Mouse (Mus musculus) embryonic facial prominence, embryonic 14.5 days (tissue): ENCODE measurements around the gene Cc2d1b. TPM values are rescaled to one million over a fixed set of nuclear protein-coding genes. Genes with fewer than 3 reads are reported as not detected.

Source experiments
- ATAC-seq: fragments of 200-750 bp; cut with Nextera tagmentation; 2 replicates; pipeline ENCODE4 v1.8.0; 2017; ENCODE audit warnings: low read depth, moderate number of reproducible peaks, moderate TSS enrichment
- DNase-seq: peaks from one replicate; pipeline ENCODE4 v3.0.0-alpha.2; 2015; ENCODE audit warnings: low spot score
- H3K27ac ChIP-seq: fragments of 300-500 bp; sonication (generic); replicated peaks from 2 replicates; pipeline ENCODE4 v1.5.1; 2014; ENCODE audit warnings: low read depth, mild to moderate bottlenecking, low read length, moderate library complexity
- H3K27me3 ChIP-seq: fragments of 300-500 bp; sonication (generic); replicated peaks from 2 replicates; pipeline ENCODE4 v1.6.1; 2014; ENCODE audit warnings: low read length; ENCODE audit not compliant: control insufficient read depth, insufficient read depth
- H3K36me3 ChIP-seq: fragments of 300-500 bp; sonication (generic); 2 replicates; pipeline ENCODE4 v1.6.1; 2014; ENCODE audit warnings: low read length, mixed read lengths; ENCODE audit not compliant: control insufficient read depth, insufficient read depth
- H3K4me1 ChIP-seq: fragments of 300-500 bp; sonication (generic); 2 replicates; pipeline ENCODE4 v1.6.1; 2014; ENCODE audit warnings: antibody characterized with exemption, low read length; ENCODE audit not compliant: control insufficient read depth, insufficient read depth
- H3K4me2 ChIP-seq: fragments of 300-500 bp; sonication (generic); 2 replicates; pipeline ENCODE4 v1.6.1; 2014; ENCODE audit warnings: low read depth, mild to moderate bottlenecking, low read length, moderate library complexity, mixed read lengths
- H3K4me3 ChIP-seq: fragments of 300-500 bp; sonication (generic); 2 replicates; pipeline ENCODE4 v1.5.1; 2014; ENCODE audit warnings: low read depth, mild to moderate bottlenecking, low read length
- H3K9ac ChIP-seq: fragments of 300-500 bp; sonication (generic); 2 replicates; pipeline ENCODE4 v1.6.1; 2014; ENCODE audit warnings: low read depth, mild to moderate bottlenecking, low read length, moderate library complexity, mixed read lengths
- H3K9me3 ChIP-seq: fragments of 300-500 bp; sonication (generic); 2 replicates; pipeline ENCODE4 v1.6.1; 2016; ENCODE audit warnings: low read length; ENCODE audit not compliant: control insufficient read depth
- WGBS: fragments of 180-500 bp; shearing (Covaris S2); extraction: QIAGEN DNeasy Blood & Tissue Kit; methylation state at CpG from one replicate; pipeline ENCODE4 v1.1.7; 2014; 5-methylcytosine and 5-hydroxymethylcytosine counted together
- polyA plus RNA-seq: library from polyadenylated mRNA; unstranded; fragments of >200 nt; fragmentation: Nextera tagmentation; extraction: Ambion mirVana; gene quantifications from 2 replicates; pipeline ENCODE4 v1.2.1, GENCODE M21; 2014

The Cc2d1b gene
- polyA plus RNA-seq, 1 experiment from 2014 or later = 28.2 TPM

DNA sequence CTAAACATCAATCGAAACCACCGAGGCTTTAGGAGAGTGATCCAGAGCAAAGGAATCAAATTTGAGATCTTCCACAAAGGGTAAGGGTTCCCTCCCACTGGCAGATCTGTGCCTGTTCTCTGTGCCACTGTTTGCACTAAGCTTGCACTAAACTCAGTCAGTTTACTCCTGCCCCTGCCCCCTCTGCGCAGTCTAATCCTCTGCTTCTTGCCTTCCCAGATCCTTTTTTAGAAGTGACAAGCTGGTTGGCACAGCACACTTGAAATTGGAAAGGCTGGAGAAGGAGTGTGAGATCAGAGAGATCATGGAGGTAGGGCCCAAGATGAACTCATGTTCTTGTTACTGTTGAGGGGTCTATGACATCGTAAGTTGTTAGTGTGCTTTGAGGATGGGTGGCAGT, 11.9 kb downstream of the Cc2d1b start:
- Histone ChIP-seq H3K9me3 (no peaks in the 10 kb centered on the region), H3K4me3 (no peak overlapping the region), H3K27me3 (no peaks in the 10 kb centered on the region), H3K4me1 (no peaks in the 10 kb centered on the region), H3K9ac (no peak overlapping the region), H3K36me3 (peaks cover 94% of the 10 kb centered on the region), H3K4me2 (no peak overlapping the region), H3K27ac (no peak overlapping the region)
- 99% methylated on average over 4 of the region's 4 CpGs for WGBS
- no peak for DNase-seq
- no peak for ATAC-seq

DNA sequence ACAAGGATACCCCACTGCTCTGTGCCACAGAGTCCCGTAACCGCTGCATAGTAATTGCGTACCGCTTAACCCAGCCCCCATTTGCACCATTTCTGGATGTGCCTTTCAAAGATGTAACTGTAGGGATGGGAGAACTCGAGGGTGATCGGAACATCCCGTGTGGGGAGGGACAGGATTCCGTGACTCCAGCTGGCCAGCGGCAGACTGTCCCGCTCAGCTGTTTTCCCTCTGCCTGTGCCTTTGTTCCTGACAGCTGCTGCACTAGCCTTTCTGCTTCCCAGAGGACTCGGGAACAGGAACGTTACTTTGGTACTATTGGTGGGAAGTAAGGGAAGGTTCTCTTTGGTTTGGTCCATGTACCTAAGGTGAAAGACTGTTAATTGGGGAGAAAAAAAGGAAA, 14.0 kb downstream of the Cc2d1b start:
- Histone ChIP-seq H3K4me2 (no peak overlapping the region), H3K4me1 (no peaks in the 10 kb centered on the region), H3K27me3 (no peaks in the 10 kb centered on the region), H3K9ac (no peak overlapping the region), H3K27ac (no peak overlapping the region), H3K4me3 (no peak overlapping the region), H3K9me3 (no peaks in the 10 kb centered on the region), H3K36me3 (peaks cover 93% of the 10 kb centered on the region)
- ATAC-seq (peak; percentile 27; the same call in 1 of the 2 replicates), DNase-seq (peak; percentile 42)
- WGBS = 85% methylated on average over 12 of the region's 12 CpGs

DNA sequence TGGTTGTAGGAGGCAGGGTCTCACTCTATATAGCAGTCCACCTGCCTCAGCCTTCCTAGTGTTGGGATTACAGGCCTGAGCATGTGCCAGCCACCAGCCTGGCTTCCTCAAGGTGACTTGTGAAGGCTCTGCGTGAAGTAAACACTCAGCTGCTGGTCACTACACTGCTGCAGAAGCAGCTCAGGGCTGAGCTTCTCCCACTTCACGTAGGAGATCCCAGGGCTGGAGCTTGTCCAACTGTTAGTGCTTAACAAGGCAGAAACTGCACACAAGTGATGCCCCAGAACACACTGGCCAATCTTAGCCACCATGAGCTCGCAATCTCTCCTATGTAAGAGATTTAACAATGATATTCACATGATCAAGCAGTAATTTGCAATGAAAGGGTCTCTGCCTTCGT, 15.0 kb downstream of the Cc2d1b start:
- no peak overlapping the region for H3K4me2 ChIP-seq
- ATAC-seq = no peak
- peaks cover 89% of the 10 kb centered on the region for H3K36me3 ChIP-seq
- 72% methylated on average over 4 of the region's 4 CpGs for WGBS
- H3K9me3 ChIP-seq = no peaks in the 10 kb centered on the region
- H3K27me3 ChIP-seq = no peaks in the 10 kb centered on the region
- H3K4me1 ChIP-seq = no peaks in the 10 kb centered on the region
- H3K9ac ChIP-seq = no peak overlapping the region
- H3K4me3 ChIP-seq = no peak overlapping the region
- H3K27ac ChIP-seq = no peak overlapping the region
- no peak for DNase-seq

DNA sequence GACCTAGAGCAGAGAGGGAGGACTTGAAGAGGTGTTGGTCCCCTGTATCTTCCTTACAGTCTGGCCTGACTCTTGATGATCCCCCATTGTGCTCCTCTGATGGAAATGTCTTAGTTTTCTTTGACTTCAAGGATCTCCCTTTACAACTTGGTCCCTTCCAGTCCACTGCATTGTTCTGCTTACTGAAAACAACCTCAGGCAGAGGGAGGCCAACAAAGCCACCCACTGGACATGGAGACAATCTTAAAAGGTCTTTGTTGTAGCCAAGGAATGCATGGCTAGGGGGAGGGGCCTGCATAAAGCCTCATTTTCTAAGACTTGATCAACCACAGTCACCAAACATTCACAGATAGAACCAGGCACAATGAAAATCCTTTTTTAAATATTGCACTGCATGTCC, 15.4 kb downstream of the Cc2d1b start:
- DNase-seq = no peak

DNA sequence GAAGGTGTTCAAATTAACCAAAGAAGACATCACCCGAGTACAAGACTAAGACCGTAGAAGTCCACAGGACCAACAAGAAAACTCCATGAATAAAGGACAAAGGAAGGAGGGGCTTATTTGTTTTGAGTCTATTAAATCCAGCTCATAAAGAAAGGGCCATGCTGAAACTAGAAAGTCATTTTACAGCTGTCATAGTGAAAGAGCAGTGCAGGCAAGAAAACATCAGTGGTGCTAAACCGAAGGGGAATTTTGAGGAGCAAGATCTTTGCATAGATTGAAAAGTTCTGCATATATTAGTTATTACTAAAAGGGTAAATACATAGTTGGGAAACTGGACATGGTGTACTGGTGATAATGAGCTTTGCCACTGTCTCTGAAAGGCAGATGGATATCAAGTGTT, 18.0 kb downstream of the Cc2d1b start:
- H3K9ac ChIP-seq = no peak overlapping the region
- DNase-seq = no peak
- ATAC-seq = no peak
- no peaks in the 10 kb centered on the region for H3K4me1 ChIP-seq
- H3K4me2 ChIP-seq = no peak overlapping the region
- no peaks in the 10 kb centered on the region for H3K27me3 ChIP-seq
- H3K9me3 ChIP-seq = no peaks in the 10 kb centered on the region
- H3K4me3 ChIP-seq = no peak overlapping the region
- H3K36me3 ChIP-seq = peaks cover 79% of the 10 kb centered on the region
- no peak overlapping the region for H3K27ac ChIP-seq
- 90% methylated on average over 3 of the region's 3 CpGs for WGBS

More for the DNA sequence above, 15.4 kb downstream of the Cc2d1b start:
- H3K4me2 ChIP-seq = no peak overlapping the region
- no peak overlapping the region for H3K4me3 ChIP-seq
- H3K9me3 ChIP-seq = no peaks in the 10 kb centered on the region
- peaks cover 85% of the 10 kb centered on the region for H3K36me3 ChIP-seq
- ATAC-seq = no peak
- no peaks in the 10 kb centered on the region for H3K27me3 ChIP-seq
- no peaks in the 10 kb centered on the region for H3K4me1 ChIP-seq
- H3K27ac ChIP-seq = no peak overlapping the region
- H3K9ac ChIP-seq = no peak overlapping the region

DNA sequence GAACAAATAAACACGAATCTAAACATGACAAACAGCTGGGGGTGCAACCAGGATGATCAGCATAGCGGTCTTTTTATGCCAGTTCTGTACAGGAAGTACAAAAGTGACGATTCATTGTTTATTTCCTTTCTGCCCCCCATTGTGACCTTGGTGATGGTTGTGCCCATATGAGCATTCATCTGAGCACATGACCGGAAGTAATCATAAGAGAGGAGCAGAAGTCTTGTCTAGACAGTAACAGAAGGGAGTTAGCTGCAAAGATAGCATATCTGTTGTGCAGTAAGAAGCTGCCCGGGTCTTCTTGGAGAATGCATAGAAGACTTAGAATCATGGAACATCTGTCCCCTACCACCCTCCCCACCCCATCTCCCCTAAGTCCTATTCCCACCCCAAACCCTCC, 19.0 kb downstream of the Cc2d1b start:
- H3K9ac ChIP-seq = no peak overlapping the region
- DNase-seq = no peak
- no peaks in the 10 kb centered on the region for H3K9me3 ChIP-seq
- H3K4me2 ChIP-seq = no peak overlapping the region
- no peak overlapping the region for H3K27ac ChIP-seq
- no peaks in the 10 kb centered on the region for H3K4me1 ChIP-seq
- WGBS = 84% methylated on average over 5 of the region's 5 CpGs
- H3K27me3 ChIP-seq = no peaks in the 10 kb centered on the region
- peaks cover 79% of the 10 kb centered on the region for H3K36me3 ChIP-seq
- no peak for ATAC-seq
- H3K4me3 ChIP-seq = no peak overlapping the region

- ATAC-seq (no peak), DNase-seq (peak; percentile 49)
- Histone ChIP-seq H3K27ac (no peak overlapping the region), H3K4me1 (no peaks in the 10 kb centered on the region), H3K27me3 (no peaks in the 10 kb centered on the region), H3K36me3 (peaks cover 26% of the 10 kb centered on the region), H3K9me3 (no peaks in the 10 kb centered on the region), H3K4me3 (no peak overlapping the region), H3K4me2 (no peak overlapping the region), H3K9ac (no peak overlapping the region)
- 66% methylated on average over 2 of the region's 2 CpGs for WGBS
Measured at GRCm38 (mm10) chr4:108664407-108664806, 44.7 kb downstream of the Cc2d1b start.

Other genes with a start within 250 kb of the Cc2d1b start
- 3.9 and 4.7 TPM in 2 replicates for gene Shisal2a, start 236.6 kb upstream of the Cc2d1b start, polyA plus RNA-seq
- gene Gpx7, start 213.0 kb upstream of the Cc2d1b start, polyA plus RNA-seq = 124 and 127 TPM in 2 replicates
- gene Tut4, start 160.5 kb upstream of the Cc2d1b start, polyA plus RNA-seq = 46.7 and 55.4 TPM in 2 replicates
- 73.1 and 82.1 TPM in 2 replicates for gene Prpf38a, start 40.6 kb upstream of the Cc2d1b start, polyA plus RNA-seq
- gene Orc1, start 40.5 kb upstream of the Cc2d1b start, polyA plus RNA-seq = 7.8 and 8.2 TPM in 2 replicates
- gene 3110021N24Rik, start 99.7 kb downstream of the Cc2d1b start, polyA plus RNA-seq = 1.2 and 1.7 TPM in 2 replicates
- gene Zfyve9, start 160.9 kb downstream of the Cc2d1b start, polyA plus RNA-seq = 4.6 and 4.7 TPM in 2 replicates
- gene Btf3l4, start 213.7 kb downstream of the Cc2d1b start, polyA plus RNA-seq = 141 and 158 TPM in 2 replicates
- gene Txndc12, start 214.7 kb downstream of the Cc2d1b start, polyA plus RNA-seq = 103 and 107 TPM in 2 replicates
- gene Kti12, start 227.8 kb downstream of the Cc2d1b start, polyA plus RNA-seq = 42.0 and 48.5 TPM in 2 replicates
- gene A730015C16Rik, start 228.7 kb downstream of the Cc2d1b start, polyA plus RNA-seq = 0.54 and 1.1 TPM in 2 replicates